Mouse (Mus musculus): Measurements from ENCODE around the gene Zfhx3.

GRCm38 (mm10) chr8:108595721-108596495 is 653.5 kb downstream of the Zfhx3 start:
- no peak for TF ChIP-seq NELFE (IDR thresholded peaks at IDR 0.05; ENCODE audit: low read depth, low read length)
- TF ChIP-seq JUND (IDR thresholded peaks at IDR 0.05; ENCODE audit: low read depth, low read length), result no peak
- TF ChIP-seq MAFK (IDR thresholded peaks at IDR 0.05; ENCODE audit: borderline replicate concordance, low read depth, low read length), result no peak
- TF ChIP-seq MYC (IDR thresholded peaks at IDR 0.05; ENCODE audit: low read depth, low read length), result no peak
- TF ChIP-seq POLR2A (IDR thresholded peaks at IDR 0.05; ENCODE audit: control insufficient read depth in 1 of 2, insufficient read depth in 1 of 2, low read depth in 1 of 2, low read length in 2 of 2, poor library complexity in 1 of 2), result no peak
- no peak for TF ChIP-seq CTCF (IDR thresholded peaks at IDR 0.05 in 2 of 3, conservative IDR thresholded peaks at IDR 0.05 in 1 of 3; ENCODE audit: control insufficient read depth in 1 of 3, insufficient read depth in 1 of 3, low read depth in 2 of 3, low read length in 3 of 3, poor library complexity in 1 of 3, severe bottlenecking in 1 of 3)
- TF ChIP-seq CHD1 (IDR thresholded peaks at IDR 0.05; ENCODE audit: low read depth, low read length), result no peak
- TF ChIP-seq HCFC1 (IDR thresholded peaks at IDR 0.05; ENCODE audit: low read depth, low read length), result no peak
- no peak for TF ChIP-seq GABPA (IDR thresholded peaks at IDR 0.05; ENCODE audit: low read depth, low read length)
- no peak for TF ChIP-seq RCOR1 (IDR thresholded peaks at IDR 0.05; ENCODE audit: low read depth, low read length)
- no peak for TF ChIP-seq SIN3A (IDR thresholded peaks at IDR 0.05; ENCODE audit: low read length)
- TF ChIP-seq TCF12 (IDR thresholded peaks at IDR 0.05; ENCODE audit: low read depth, low read length), result no peak
- TF ChIP-seq MEF2A (IDR thresholded peaks at IDR 0.05; ENCODE audit: extremely low read depth, insufficient replicate concordance, low read depth, low read length, poor library complexity, severe bottlenecking), result no peak

All from MEL (cell line).